Mouse (Mus musculus) kidney, adult 2 months (tissue): ENCODE measurements at regions not wholly inside any gene's neighbourhood (a gene's known extent, or its start where the extent isn't known, plus 50 kb on each side); places are given as distances from the start of the nearest gene placed in this dataset.

Source experiments
- CTCF ChIP-seq: fragments of 200-500 bp; conservative IDR thresholded peaks from 2 replicates; pipeline ENCODE4 v1.5.1; 2011; ENCODE audit warnings: low read depth, mild to moderate bottlenecking, control low read depth, low read length, moderate library complexity, mixed read lengths; ENCODE audit not compliant: insufficient read depth, insufficient read length
- POLR2A ChIP-seq: fragments of 200-500 bp; IDR thresholded peaks from one replicate; pipeline ENCODE4 v1.6.1; 2011; ENCODE audit warnings: low read depth, low read length, control low read depth

- TF ChIP-seq POLR2A = no peak
- no peak for TF ChIP-seq CTCF
Measured at GRCm38 (mm10) chr2:137244370-137244769, 127.9 kb upstream of the Jag1 start.
